Mouse (Mus musculus): ENCODE measurements around the gene Slc2a12. TPM values are rescaled to one million over a fixed set of nuclear protein-coding genes. Genes with fewer than 3 reads are reported as not detected.
A peak's percentile ranks its signal among the peaks of the same experiment; 100 is the strongest.

Gene Slc2a12
- 4.4 and 6.2 TPM in 2 replicates for total RNA-seq (2014; rRNA removed; ENCODE audit: low replicate concordance)
- polyA plus RNA-seq (2015; fragmentation: Nextera tagmentation; extraction: Ambion mirVana) = 1.9 and 2.5 TPM in 2 replicates

GRCm38 (mm10) chr10:22644853-22645491, at the start of gene Slc2a12:
Gene Slc2a12 (plus strand): TSS chr10:22645011.
- H3K4me2 ChIP-seq (ENCODE audit: low read depth, low read length) = peak within 1 kb of the TSS; percentile 71
- H3K4me3 ChIP-seq (ENCODE audit: low read depth, low read length) = peak within 1 kb of the TSS; percentile 62
- ATAC-seq (ENCODE audit: insufficient read depth, low read depth) (peak; percentile 86), DNase-seq (ENCODE audit: low spot score) (peak; percentile 63)
- H3K4me1 ChIP-seq (ENCODE audit: control insufficient read depth, insufficient read depth) = no peaks in the 10 kb centered on the region
- no peaks in the 10 kb centered on the region for H3K36me3 ChIP-seq (replicated peaks; ENCODE audit: control insufficient read depth, insufficient read depth, low read length)
- peak within 1 kb of the TSS; percentile 78 for H3K27ac ChIP-seq (ENCODE audit: low read depth)
- peak within 1 kb of the TSS; percentile 65 for H3K9ac ChIP-seq (replicated peaks; ENCODE audit: low read depth, low read length)
- whole genome bisulfite sequencing = 2% methylated on average over 40 of the region's 40 CpGs
- no peaks in the 10 kb centered on the region for H3K27me3 ChIP-seq (ENCODE audit: control insufficient read depth, insufficient read depth, low read length)
- no peaks in the 10 kb centered on the region for H3K9me3 ChIP-seq (replicated peaks; ENCODE audit: control insufficient read depth, low read length)
- TF ChIP-seq EP300 (IDR thresholded peaks at IDR 0.05; ENCODE audit: low read depth) (no peak), CTCF (IDR thresholded peaks at IDR 0.05; ENCODE audit: low read depth) (peak; percentile 25)

GRCm38 (mm10) chr10:22598908-22599480, 45.8 kb upstream of the Slc2a12 start:
- Histone ChIP-seq H3K36me3 (replicated peaks; ENCODE audit: control insufficient read depth, insufficient read depth, low read length) (no peaks in the 10 kb centered on the region), H3K9ac (replicated peaks; ENCODE audit: low read depth, low read length) (no peak overlapping the region), H3K4me1 (ENCODE audit: control insufficient read depth, insufficient read depth) (no peaks in the 10 kb centered on the region), H3K27me3 (ENCODE audit: control insufficient read depth, insufficient read depth, low read length) (no peaks in the 10 kb centered on the region), H3K27ac (ENCODE audit: low read depth) (no peak overlapping the region), H3K4me2 (ENCODE audit: low read depth, low read length) (no peak overlapping the region), H3K4me3 (ENCODE audit: low read depth, low read length) (no peak overlapping the region), H3K9me3 (replicated peaks; ENCODE audit: control insufficient read depth, low read length) (no peaks in the 10 kb centered on the region)
- TF ChIP-seq EP300 (IDR thresholded peaks at IDR 0.05; ENCODE audit: low read depth) = no peak
- no peak for TF ChIP-seq CTCF (IDR thresholded peaks at IDR 0.05; ENCODE audit: low read depth)
- DNase-seq (ENCODE audit: low spot score) = no peak
- ATAC-seq (ENCODE audit: insufficient read depth, low read depth) = no peak
- 88% methylated on average over 8 of the region's 8 CpGs for WGBS

- no peaks in the 10 kb centered on the region for H3K9me3 ChIP-seq (replicated peaks; ENCODE audit: control insufficient read depth, low read length)
- no peak overlapping the region for H3K9ac ChIP-seq (replicated peaks; ENCODE audit: low read depth, low read length)
- H3K4me2 ChIP-seq (ENCODE audit: low read depth, low read length) = no peak overlapping the region
- H3K4me1 ChIP-seq (ENCODE audit: control insufficient read depth, insufficient read depth) = no peaks in the 10 kb centered on the region
- H3K27me3 ChIP-seq (ENCODE audit: control insufficient read depth, insufficient read depth, low read length) = no peaks in the 10 kb centered on the region
- 73% methylated on average over 6 of the region's 6 CpGs for WGBS
- TF ChIP-seq CTCF (IDR thresholded peaks at IDR 0.05; ENCODE audit: low read depth) = no peak
- no peak for TF ChIP-seq EP300 (IDR thresholded peaks at IDR 0.05; ENCODE audit: low read depth)
- H3K36me3 ChIP-seq (replicated peaks; ENCODE audit: control insufficient read depth, insufficient read depth, low read length) = no peaks in the 10 kb centered on the region
- DNase-seq (ENCODE audit: low spot score) (no peak), ATAC-seq (ENCODE audit: insufficient read depth, low read depth) (no peak)
- H3K4me3 ChIP-seq (ENCODE audit: low read depth, low read length) = no peak overlapping the region
- no peak overlapping the region for H3K27ac ChIP-seq (ENCODE audit: low read depth)
Observed at GRCm38 (mm10) chr10:22601046-22601445, 43.8 kb upstream of the Slc2a12 start.

GRCm38 (mm10) chr10:22604801-22605200, 40.0 kb upstream of the Slc2a12 start:
- H3K9me3 ChIP-seq (replicated peaks; ENCODE audit: control insufficient read depth, low read length) = no peaks in the 10 kb centered on the region
- no peak overlapping the region for H3K4me2 ChIP-seq (ENCODE audit: low read depth, low read length)
- WGBS = 74% methylated on average over 2 of the region's 2 CpGs
- no peak overlapping the region for H3K27ac ChIP-seq (ENCODE audit: low read depth)
- no peaks in the 10 kb centered on the region for H3K36me3 ChIP-seq (replicated peaks; ENCODE audit: control insufficient read depth, insufficient read depth, low read length)
- no peak for TF ChIP-seq CTCF (IDR thresholded peaks at IDR 0.05; ENCODE audit: low read depth)
- no peak for TF ChIP-seq EP300 (IDR thresholded peaks at IDR 0.05; ENCODE audit: low read depth)
- no peak overlapping the region for H3K9ac ChIP-seq (replicated peaks; ENCODE audit: low read depth, low read length)
- no peaks in the 10 kb centered on the region for H3K27me3 ChIP-seq (ENCODE audit: control insufficient read depth, insufficient read depth, low read length)
- DNase-seq (ENCODE audit: low spot score) = no peak
- H3K4me3 ChIP-seq (ENCODE audit: low read depth, low read length) = no peak overlapping the region
- no peak for ATAC-seq (ENCODE audit: insufficient read depth, low read depth)
- no peaks in the 10 kb centered on the region for H3K4me1 ChIP-seq (ENCODE audit: control insufficient read depth, insufficient read depth)

- WGBS = 73% methylated on average over 5 of the region's 5 CpGs
- no peak overlapping the region for H3K4me3 ChIP-seq (ENCODE audit: low read depth, low read length)
- DNase-seq (ENCODE audit: low spot score) (no peak), ATAC-seq (ENCODE audit: insufficient read depth, low read depth) (no peak)
- H3K9ac ChIP-seq (replicated peaks; ENCODE audit: low read depth, low read length) = no peak overlapping the region
- H3K4me1 ChIP-seq (ENCODE audit: control insufficient read depth, insufficient read depth) = no peaks in the 10 kb centered on the region
- no peaks in the 10 kb centered on the region for H3K36me3 ChIP-seq (replicated peaks; ENCODE audit: control insufficient read depth, insufficient read depth, low read length)
- H3K27me3 ChIP-seq (ENCODE audit: control insufficient read depth, insufficient read depth, low read length) = no peaks in the 10 kb centered on the region
- no peak for TF ChIP-seq CTCF (IDR thresholded peaks at IDR 0.05; ENCODE audit: low read depth)
- TF ChIP-seq EP300 (IDR thresholded peaks at IDR 0.05; ENCODE audit: low read depth) = no peak
- no peak overlapping the region for H3K27ac ChIP-seq (ENCODE audit: low read depth)
- no peaks in the 10 kb centered on the region for H3K9me3 ChIP-seq (replicated peaks; ENCODE audit: control insufficient read depth, low read length)
- no peak overlapping the region for H3K4me2 ChIP-seq (ENCODE audit: low read depth, low read length)
Observed at GRCm38 (mm10) chr10:22608273-22608672, 36.5 kb upstream of the Slc2a12 start.

Measured in heart, postnatal 0 days (tissue).